Mouse (Mus musculus) layer of hippocampus, postnatal 14 days (tissue): ENCODE data around the gene Slc25a42. TPM values are rescaled to one million over a fixed set of nuclear protein-coding genes. Genes with fewer than 3 reads are reported as not detected.
A peak's percentile ranks its signal among the peaks of the same experiment; 100 is the strongest.

ENCODE experiments used
- DNase-seq, 2 experiments: peaks; one replicate each; pipeline ENCODE4 v3.0.0; 2021 to 2022; ENCODE audit warnings: low spot score in 2 of 2, mixed read lengths in 1 of 2
- total RNA-seq, 2 experiments: library from RNA; stranded (reverse); gene quantifications; 2 replicates each; pipeline ENCODE4 v1.2.3; 2021

Slc25a42 gene
- total RNA-seq, 2 experiments from 2014 or later: 34.0 to 36.2 TPM

GRCm38 (mm10) chr8:70172043-70172681 lies 39.9 kb downstream of the Slc25a42 start, which contains the start of gene Tmem161a:
TSS of gene Tmem161a (plus strand) at chr8:70172356.
- DNase-seq: peak; percentile 89 to 96

DNA sequence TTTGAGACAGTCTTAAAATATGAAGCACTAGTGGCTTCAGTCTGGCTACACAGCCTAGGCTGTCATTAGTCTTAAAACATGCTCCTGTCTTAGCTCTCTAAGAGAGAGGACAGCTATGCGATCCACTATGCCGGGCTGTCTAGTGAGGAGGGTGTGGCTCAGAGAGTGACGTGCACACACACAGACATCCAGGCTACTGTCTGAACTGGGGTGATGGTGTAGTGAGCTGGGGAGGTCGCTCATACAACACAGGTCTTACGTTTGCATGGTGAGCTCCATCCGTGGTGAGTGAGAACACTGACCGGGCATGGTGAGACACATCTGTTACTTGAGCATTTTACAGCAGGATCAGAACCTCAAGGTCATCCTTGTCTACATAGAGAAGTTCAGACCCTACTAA lies 40.9 kb downstream of the Slc25a42 start:
- no peak for DNase-seq

- no peak for DNase-seq
Measured at GRCm38 (mm10) chr8:70170748-70171147, 41.4 kb downstream of the Slc25a42 start.

DNA sequence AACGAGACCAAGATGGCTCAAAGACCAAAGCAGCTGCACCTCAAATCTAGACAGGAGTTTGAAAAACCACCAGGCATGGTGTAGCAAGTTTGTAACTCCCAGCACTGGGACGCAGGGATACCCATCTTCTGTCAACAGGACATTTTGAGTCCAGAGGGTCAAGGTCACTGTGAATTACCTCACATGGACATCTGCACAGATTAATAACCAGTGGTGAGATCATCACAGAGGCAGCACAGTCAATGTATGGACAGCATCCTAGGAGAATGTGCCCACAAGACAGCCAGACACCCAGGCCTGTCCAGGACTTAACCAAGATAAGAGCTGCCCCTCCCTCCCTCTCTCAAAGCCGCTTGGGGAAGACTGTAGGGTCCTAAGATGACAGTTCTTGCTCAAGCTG lies 42.0 kb downstream of the Slc25a42 start:
- DNase-seq: no peak

GRCm38 (mm10) chr8:70166504-70167110 lies 45.5 kb downstream of the Slc25a42 start:
- peak; percentile 39 to 52 for DNase-seq

DNA sequence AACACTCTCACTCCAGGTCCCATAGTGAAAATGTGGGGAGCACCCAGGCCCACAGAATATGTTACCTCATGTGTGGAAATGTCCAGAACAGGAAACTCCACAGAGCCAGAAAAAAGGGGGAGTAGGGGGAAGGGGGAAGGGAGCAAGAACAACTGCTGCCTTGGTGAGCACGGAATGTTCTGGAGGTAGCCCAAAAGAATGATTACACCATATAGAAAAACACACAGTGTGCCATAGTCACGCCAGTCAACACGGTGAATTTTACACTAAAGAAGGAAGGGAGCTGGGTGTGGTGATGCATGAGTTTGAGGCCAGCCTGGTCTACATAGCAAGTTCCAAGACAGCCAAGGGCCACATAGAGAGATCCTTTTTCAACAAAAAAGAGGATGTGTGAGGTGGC lies 48.8 kb downstream of the Slc25a42 start:
- DNase-seq: no peak

DNA sequence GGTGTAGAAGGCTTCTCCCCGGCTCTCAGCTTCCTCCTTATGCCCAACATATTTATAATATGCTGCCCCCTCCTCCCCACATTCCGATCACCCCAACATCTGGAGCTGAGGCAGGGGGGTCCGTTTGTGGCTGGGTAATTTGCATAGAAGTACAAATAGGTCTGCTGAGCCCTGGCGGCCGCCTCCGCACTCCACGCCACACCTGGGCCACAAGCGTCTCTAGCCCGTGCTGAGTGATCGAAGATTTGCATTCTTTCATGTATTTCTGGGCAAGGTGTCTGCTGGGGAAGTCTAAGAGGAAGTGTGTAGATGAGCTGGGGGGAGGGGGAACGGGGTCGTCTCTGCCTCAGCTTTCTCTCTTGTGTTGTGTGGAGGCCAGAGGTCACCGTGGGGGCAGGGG lies 52.1 kb downstream of the Slc25a42 start:
- no peak for DNase-seq

DNA sequence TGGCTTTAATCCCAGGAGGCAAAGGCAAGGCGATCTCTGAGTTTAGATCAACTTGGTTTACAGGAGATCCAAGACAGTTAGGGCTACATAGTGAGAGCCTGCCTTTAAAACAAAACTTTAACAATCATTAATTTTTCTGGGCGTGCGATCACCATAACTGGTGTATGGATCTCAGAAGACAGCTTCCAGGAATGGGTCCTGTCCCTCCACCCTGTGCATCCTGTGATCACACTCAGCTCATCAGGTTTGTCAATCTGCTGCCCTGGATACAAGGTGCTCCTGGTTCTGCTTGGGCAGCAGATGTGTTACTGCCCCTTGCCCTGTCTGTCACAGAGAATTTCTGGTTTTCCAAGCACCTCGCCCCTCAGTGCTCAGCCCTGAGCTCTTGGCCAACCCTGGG lies 52.9 kb downstream of the Slc25a42 start:
- DNase-seq: no peak

- peak; percentile 54 to 59 for DNase-seq
Measured at GRCm38 (mm10) chr8:70158069-70158853, 53.8 kb downstream of the Slc25a42 start.

GRCm38 (mm10) chr8:70157240-70157800 lies 54.8 kb downstream of the Slc25a42 start:
- no peak for DNase-seq

GRCm38 (mm10) chr8:70152537-70153257 lies 59.4 kb downstream of the Slc25a42 start:
- DNase-seq: peak; percentile 30 to 57

GRCm38 (mm10) chr8:70150158-70150557 lies 61.9 kb downstream of the Slc25a42 start:
- no peak for DNase-seq

- DNase-seq: no peak
Measured at GRCm38 (mm10) chr8:70147678-70148607, 64.2 kb downstream of the Slc25a42 start.

DNA sequence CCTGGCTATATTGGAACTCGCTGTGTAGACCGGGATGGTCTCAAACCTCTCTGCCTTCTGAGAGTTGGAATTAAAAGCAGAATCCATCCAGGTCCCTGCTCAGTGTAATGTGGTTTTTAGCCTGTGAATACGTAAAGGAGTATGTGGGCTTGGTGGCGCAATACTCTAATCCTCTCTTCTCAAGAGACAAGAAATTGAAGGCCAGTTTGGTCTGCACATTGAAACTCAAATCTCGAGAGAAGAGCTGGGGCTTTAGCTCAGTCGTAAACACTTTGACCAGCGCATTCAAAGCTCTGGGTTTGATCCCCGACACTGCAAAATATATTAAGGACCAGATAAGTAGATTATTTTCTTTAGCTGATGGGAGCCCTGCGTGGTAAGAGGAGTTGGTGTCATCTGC lies 72.1 kb downstream of the Slc25a42 start:
- no peak for DNase-seq

DNA sequence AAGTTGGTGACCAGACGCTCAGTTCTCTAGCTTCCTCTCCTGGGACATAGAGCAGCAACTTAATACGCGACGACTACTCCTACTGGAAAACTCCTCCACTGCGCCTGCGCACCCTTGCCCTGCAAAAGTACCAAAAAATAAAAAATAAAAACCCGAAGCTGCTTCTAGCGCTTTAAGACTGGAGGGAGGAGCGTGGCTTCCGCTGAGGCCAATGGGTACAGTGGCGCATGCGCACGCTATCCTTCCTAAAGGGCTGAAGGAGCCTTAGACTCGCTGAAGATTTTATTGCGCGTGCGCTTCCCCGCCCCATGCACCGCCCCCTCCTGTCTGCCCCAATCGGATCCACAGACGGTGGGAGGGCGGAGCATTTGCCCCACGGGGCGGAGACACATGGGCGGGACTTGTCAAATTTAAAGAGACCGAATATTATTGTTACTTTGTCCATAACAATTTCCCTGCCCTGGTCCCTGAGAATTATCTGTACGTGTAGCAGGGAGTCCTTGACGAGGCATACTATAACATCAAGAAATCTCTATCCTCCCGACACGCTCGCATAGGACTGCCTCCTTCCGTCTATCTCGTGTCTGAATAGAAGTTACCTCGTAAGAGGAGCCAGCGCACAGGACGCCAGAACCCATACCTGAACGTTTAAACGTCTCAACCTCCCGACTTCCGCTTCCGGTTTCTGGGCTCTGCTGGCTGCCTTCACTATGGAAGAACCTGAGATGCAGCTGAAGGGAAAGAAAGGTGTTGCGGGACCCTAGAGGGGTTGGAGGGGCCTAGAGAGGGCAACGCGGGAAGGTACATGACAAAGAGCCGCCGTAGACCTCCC lies 72.9 kb downstream of the Slc25a42 start, which contains the start of the genes Rfxank, Borcs8 and Mef2b:
Gene Rfxank, minus strand, starts transcription at position 129 of the 832 bp plus-strand sequence.
Gene Borcs8, plus strand, starts transcription at position 474 of the 832 bp plus-strand sequence.
Gene Mef2b, plus strand, starts transcription at position 686 of the 832 bp plus-strand sequence.
- peak; percentile 96 to 99 for DNase-seq

DNA sequence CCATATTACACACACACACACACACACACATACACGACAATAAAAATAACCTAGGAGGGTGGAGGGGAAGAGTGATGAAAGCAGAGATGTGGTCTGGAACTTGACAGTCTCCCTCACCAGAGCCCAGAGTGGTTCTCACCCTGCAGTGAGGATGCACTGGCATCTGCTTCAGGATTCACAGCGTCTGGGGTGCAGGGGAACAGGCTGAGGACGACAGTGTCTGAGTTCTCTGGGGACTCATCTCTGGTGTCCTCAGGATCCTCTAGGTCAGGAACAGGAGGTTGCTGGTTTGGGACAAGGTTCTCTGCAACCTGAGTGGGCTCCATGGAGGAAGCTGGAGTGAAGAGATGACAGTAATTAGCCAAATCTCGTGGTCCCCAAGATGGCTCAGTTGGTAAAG lies 74.2 kb downstream of the Slc25a42 start:
- no peak for DNase-seq

DNA sequence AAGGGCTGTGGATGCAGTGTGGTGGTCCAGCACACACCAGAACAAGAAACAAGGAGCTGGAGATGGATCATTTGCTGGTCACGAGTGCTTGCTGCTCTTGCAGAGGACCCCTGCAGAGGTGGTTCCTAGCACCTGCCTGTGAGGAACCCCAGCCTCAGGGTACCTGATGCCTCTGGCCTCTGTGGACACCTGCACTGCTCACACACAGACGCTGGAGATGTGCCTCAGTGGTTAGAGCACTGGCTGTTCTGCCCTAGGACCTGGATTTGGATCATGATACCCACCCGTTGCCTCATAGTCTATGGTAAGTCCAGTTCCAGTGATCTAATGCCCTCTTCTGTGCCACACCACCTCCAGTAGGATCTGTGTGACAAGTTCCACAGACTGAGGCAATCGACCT lies 75.5 kb downstream of the Slc25a42 start:
- DNase-seq: no peak

GRCm38 (mm10) chr8:70134931-70135330 lies 77.2 kb downstream of the Slc25a42 start:
- no peak for DNase-seq
